Mouse (Mus musculus): ENCODE data around the gene Cabp2.
"Not testable (repeated sequence)": the region's sequence is repeated elsewhere in the genome, so short reads cannot be mapped to it uniquely, and the experiment has no call there.

The Cabp2 gene

DNA sequence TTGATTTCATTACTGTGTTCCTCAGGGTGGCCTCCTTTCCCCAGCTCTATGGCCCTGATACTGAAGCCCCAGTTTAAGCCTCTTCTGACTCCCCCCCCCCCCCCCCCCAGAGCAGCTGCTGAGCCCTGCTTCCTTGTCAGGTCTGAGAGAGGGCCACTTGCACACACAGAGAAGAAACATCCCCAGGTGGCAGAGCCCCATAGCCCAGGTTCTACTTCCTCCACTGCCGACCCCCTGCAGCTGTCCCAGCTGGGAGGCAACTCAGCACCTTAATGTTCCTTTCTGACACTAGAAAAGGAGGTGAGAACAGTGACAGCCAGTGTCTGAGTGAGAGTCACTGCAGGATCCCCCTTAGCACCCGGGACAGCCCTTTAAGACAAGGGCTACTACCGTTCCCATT, 22.4 kb downstream of the Cabp2 start:
- DNase-seq, result peak; percentile 41

DNA sequence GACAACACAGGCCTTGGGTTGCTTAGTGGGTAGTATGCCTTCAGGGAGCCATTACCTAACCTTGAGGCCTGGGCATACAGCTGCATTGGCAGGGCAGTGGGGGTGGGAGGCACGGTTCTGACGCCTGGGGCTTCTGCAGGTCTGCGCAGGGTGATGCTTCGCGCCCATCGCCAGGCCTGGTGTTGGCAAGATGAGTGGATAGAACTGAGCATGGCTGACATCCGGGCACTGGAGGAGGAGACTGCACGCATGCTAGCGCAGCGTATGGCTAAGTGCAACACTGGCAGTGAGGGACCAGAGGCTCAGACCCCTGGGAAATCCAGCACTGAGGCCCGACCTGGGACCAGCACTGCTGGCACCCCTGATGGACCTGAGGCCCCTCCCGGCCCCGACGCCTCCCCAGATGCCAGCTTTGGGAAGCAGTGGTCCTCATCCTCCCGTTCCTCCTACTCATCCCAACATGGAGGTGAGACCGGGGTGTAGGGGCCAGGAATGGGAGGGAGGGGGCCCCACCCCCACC, 23.4 kb downstream of the Cabp2 start:
- no peak for DNase-seq

DNA sequence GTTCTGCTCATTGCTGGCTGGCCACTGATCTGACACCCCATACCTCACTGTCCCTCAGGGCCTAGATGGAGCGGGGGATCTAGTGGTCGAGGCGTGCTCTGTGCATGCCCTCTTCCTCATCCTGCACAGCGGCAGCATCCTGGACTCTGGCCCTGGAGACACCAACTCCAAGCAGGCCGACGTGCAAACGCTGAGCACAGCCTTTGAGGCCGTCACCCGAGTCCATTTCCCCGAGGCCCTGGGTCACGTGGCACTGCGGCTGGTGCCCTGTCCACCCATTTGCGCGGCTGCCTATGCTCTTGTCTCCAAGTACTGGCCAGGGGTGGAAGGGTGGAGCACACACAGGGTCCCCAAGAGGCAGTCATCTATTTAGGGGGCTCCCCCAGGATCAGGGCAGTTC, 25.3 kb downstream of the Cabp2 start:
- no peak for DNase-seq

DNA sequence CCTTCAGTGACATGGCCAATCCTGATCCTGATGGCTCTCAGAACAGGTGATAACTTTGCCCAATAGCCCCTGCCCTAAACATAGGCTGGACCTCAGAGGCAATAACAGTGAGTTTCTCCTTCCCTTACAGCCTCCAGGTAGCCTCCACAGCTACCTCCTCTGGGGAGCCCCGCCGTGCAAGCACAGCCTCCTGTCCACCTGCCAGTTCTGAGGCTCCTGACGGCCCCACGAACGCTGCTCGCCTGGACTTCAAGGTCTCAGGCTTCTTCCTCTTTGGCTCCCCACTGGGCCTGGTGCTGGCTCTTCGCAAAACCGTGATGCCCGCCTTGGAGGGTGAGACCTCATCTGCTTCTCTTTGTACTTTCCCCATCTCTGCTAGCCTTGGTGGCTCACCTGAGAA, 27.2 kb downstream of the Cabp2 start:
- DNase-seq, result no peak

GRCm38 (mm10) chr19:4112063-4112960, 30.9 kb downstream of the Cabp2 start:
- no peak for DNase-seq

- DNase-seq, result no peak
Observed at GRCm38 (mm10) chr19:4113186-4113805, 31.9 kb downstream of the Cabp2 start.

- DNase-seq, result peak; percentile 48
Observed at GRCm38 (mm10) chr19:4113806-4114230, 32.4 kb downstream of the Cabp2 start.

GRCm38 (mm10) chr19:4114551-4114950, 33.2 kb downstream of the Cabp2 start:
- no peak for DNase-seq

DNA sequence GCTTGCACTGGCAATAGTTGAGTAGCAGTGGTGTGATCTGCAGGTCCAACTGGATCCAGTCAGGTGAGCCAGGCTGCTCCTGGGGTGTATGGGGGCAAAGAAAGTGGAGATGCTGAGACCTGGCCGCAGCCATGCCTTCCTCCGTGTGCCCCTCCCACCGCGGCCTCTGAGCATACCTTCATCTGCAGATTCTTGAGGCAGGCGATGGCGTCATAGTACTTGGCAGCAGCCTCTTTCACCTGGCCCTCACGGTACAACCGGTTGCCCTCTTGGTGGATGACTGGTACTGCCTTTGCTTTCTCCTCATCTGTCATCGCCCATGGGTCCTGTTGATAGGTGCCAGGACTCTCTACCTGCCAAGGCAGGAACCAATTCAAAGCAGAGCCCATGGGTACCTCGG, 33.8 kb downstream of the Cabp2 start:
- DNase-seq, result no peak

DNA sequence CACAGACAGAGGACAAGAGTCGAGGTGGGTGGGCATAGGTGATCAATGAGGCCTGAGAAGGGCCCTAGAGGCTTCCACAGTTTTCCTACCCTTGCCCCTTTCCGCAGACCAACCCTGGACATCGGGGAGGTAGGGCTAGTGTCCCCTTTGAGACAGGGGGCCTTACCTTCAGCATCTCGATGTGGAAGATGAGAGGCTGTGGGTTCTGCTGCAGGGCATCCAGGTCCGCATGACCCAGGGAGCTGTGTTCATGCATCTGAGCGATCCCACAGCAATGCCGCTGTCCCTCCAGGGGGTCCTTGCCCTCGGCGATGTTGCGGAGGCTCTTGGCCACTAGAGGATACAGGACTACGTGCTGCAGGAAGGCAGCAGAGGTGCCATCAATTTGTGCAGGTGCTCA, 34.4 kb downstream of the Cabp2 start:
- no peak for DNase-seq

DNA sequence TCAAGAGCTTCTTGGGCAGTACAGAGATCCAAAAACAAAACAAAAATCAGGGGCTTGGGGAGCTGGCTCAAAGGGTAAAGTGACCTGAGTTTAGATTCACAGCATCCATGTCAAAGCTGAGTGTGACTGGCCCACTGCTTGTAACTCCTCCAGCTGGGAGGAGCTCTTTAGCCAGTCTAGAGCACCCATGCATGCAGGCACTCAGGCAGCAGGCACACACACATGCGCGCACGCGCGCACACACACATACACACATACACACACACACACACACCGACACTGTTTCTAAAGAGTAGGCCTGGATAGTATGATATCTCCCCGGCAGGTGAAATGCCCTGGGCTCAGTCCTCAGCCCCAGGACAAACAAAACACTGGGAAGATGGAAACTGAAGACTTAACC, 35.6 kb downstream of the Cabp2 start:
- no peak for DNase-seq

GRCm38 (mm10) chr19:4118350-4118749, 37.0 kb downstream of the Cabp2 start:
- DNase-seq, result no peak

- peak; percentile 49 for DNase-seq
Observed at GRCm38 (mm10) chr19:4119716-4120487, 38.5 kb downstream of the Cabp2 start.

DNA sequence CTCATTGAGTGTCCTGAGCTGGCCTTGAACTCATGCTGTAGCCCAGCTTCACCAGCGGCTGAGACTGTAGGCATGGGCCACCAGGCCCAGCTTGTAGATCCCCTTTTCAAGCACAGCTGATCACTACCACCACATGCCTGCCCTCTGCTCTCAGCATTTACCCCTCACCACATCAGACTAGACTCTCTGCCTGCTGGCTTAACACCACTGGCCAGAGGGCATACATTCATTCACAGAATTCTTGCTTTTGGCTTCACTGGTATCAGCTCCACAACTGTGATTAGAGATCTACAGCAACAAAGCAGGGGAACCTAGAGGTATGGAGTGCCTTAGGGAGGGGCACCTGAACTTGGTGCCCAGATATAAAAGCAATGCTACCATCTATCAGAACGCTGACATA, 39.1 kb downstream of the Cabp2 start:
- no peak for DNase-seq

DNA sequence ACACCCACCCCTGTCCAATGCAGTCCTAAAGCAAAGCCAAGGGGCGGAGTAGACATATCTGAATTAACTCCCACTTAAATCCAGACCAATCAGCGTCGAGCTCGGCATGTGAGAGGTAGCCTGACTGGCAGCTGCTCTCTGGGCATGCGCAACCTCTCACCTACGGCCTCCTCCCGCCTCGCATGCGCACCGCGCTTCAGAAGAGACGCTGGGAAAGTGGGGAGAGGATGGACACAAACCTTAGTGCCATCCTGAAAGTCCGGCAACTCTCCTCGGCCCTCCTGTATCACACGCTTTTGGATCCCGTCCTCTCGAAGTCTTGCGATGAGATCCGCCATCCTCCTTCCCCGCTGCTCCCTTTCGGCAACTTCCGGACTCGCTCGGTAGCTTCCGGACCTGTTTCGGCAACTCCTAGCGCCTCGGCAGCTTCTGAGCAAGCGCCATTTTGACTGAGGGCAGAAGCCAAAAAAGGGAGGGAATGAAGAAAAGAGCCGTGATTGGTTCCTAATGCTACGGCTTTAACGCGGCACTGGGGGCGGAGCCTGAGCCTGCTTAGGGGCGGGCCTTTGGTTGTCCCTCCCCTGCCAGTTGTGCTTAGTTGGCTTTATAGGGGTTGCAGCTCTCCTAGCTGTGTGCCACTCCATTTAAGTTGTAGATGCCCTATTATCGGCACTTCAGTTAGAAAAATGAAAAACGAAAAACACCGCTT, 39.9 kb downstream of the Cabp2 start:
- DNase-seq, result peak; percentile 99

GRCm38 (mm10) chr19:4121896-4122295, 40.5 kb downstream of the Cabp2 start:
- not testable (repeated sequence) for DNase-seq

GRCm38 (mm10) chr19:4122411-4123370, 41.3 kb downstream of the Cabp2 start:
- no peak for DNase-seq

GRCm38 (mm10) chr19:4124432-4124831, 43.1 kb downstream of the Cabp2 start:
- DNase-seq, result no peak

- not testable (repeated sequence) for DNase-seq
Observed at GRCm38 (mm10) chr19:4125268-4125667, 43.9 kb downstream of the Cabp2 start.

DNA sequence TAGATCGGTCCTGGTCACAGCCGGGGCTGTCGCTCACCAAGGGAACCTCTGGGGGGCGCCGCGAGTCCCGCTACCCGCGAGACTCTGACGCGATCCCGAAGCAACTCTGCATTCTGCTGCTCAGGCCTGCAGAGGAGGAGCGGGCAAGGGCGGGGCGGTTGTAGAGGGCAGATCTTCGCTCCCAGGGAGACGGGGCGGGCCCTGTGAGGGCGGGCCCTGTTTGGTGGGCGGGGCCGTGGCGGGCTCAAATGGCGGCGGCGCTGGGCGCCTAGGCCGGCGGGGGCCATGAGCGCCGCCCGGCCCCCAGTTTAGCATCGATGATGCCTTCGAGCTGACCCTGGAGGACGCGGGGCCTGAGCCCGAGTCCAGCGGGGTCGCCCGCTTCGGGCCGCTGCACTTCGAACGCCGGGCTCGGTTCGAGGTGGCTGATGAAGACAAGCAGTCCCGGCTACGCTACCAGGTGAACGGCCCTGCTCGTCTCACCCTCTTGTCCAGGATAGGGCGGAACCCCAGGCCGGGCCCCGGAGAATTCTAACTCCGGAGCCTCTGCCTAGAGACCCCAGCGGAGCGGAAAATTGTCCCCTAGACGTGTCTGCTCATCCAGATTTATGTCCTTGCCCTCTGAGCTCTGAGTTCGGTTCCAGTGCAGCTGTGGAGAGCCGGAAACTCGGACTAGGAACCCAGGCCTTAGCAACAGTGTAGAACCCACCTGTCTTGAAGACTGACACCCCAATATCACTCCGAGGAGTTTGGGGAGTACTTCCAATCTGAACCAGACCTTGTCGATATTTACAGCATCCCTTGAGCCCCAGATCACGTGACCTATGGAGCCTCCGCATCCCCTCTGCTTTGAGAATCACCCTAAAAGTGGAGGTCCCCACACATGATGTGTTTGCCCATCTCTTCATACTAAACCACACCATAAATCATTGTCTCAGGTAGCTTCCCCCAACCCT, 44.6 kb downstream of the Cabp2 start, which contains the start of gene Aip:
Aip (minus strand) TSS at position 118 of the 956 bp plus-strand sequence.
- DNase-seq, result peak; percentile 99
